Mouse (Mus musculus): ENCODE measurements around the gene Wdr38. TPM values are rescaled to one million over a fixed set of nuclear protein-coding genes. Genes with fewer than 3 reads are reported as not detected.

Gene Wdr38
- polyA plus RNA-seq, 1 experiment: 0.59 TPM

DNA sequence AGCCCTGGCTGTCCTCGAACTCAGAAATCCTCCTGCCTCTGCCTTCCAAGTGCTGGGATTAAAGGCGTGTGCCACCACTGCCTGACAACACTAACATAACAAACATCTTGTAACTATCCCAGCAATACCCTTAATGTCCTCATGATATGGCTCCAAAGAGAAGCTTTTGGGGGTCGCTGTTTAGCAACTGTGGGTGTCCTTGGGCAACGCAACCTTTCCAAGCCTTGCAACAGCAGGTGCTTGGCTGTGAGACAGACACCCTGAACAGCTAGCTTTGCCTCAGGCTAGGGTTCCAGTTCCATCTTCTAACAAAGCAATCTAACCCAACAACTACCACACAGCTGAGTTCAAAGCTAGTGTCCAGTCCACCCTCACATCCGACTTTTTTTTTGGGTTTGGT, 6.2 kb downstream of the Wdr38 start:
- Histone ChIP-seq H3K27me3 (replicated peaks; ENCODE audit: control insufficient read depth, insufficient read depth, low read length) (no peaks in the 10 kb centered on the region), H3K36me3 (ENCODE audit: control insufficient read depth, insufficient read depth, low read length) (no peaks in the 10 kb centered on the region; the same call in 1 of the 2 replicates), H3K27ac (ENCODE audit: insufficient read depth, low read depth, low read length) (no peak overlapping the region), H3K4me1 (ENCODE audit: control insufficient read depth, insufficient read depth, low read length) (peaks cover 12% of the 10 kb centered on the region), H3K4me3 (ENCODE audit: insufficient read depth, low read depth, low read length) (no peak overlapping the region)
- TF ChIP-seq POLR2A (IDR thresholded peaks at IDR 0.05; ENCODE audit: low read depth, low read length) (no peak), CTCF (conservative IDR thresholded peaks at IDR 0.05; ENCODE audit: insufficient read depth, insufficient read length, low read depth, low read length) (no peak)
- no peak for DNase-seq
- WGBS: 73% methylated on average over 5 of the region's 5 CpGs

DNA sequence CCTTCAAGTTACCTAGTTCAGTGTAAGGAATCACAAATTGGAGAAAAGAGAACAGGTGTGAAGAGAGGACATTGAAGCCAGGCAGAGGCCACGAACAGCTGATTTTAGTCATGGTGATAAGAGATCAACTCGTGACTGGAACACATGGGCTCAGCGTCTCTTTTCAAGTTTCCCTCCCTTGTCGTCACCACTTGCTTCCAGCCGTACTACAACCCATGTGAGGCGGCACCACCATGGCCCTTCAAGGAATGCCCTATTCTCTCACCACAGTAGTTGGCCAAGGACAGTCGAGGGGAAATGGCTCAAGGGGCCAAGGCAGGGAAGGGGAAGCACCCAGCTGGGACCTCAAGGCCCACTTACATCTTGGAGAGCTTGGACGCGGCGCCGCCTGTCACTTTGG, 7.1 kb downstream of the Wdr38 start:
- Histone ChIP-seq H3K4me1 (ENCODE audit: control insufficient read depth, insufficient read depth, low read length) (peaks cover 20% of the 10 kb centered on the region), H3K27me3 (replicated peaks; ENCODE audit: control insufficient read depth, insufficient read depth, low read length) (no peaks in the 10 kb centered on the region), H3K4me3 (ENCODE audit: insufficient read depth, low read depth, low read length) (peak overlapping the region; percentile 79), H3K27ac (ENCODE audit: insufficient read depth, low read depth, low read length) (no peak overlapping the region), H3K36me3 (ENCODE audit: control insufficient read depth, insufficient read depth, low read length) (no peaks in the 10 kb centered on the region; the same call in 1 of the 2 replicates)
- TF ChIP-seq CTCF (conservative IDR thresholded peaks at IDR 0.05; ENCODE audit: insufficient read depth, insufficient read length, low read depth, low read length): no peak
- TF ChIP-seq POLR2A (IDR thresholded peaks at IDR 0.05; ENCODE audit: low read depth, low read length): no peak
- peak; percentile 18 for DNase-seq
- under 1% methylated on average over 11 of the region's 11 CpGs for WGBS

DNA sequence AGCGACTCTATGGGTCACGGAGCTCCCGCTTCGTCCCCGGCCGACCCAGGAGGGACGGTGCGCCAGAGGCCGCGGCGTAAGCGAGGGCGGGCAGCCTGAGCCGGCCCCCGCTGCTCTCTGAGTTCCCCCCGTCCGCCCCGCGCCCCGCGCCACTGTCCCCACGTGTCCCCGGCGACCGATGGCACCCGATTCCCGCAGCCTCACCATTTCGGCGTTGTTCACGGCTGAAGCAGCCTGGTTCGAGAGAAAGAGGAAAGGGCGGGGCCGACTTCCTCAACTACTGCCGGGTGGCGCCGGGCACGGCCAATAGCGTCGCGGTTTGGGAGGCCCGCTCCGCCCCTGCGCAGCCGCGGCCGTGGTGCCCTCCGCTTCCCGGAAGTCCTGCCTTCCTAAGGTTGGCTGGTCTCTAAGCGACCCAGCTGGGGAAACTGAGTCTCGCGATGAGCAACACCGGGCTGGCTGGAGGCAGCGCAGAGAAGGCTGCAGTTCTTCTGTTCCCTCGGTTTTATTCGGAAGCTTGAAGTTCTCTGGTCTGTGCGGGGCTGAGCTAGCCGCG, 7.7 kb downstream of the Wdr38 start, which contains the start of gene Arpc5l:
Gene Arpc5l (plus strand): TSS at position 469 of the 556 bp plus-strand sequence.
- peak; percentile 95 for DNase-seq
- peaks cover 24% of the 10 kb centered on the region for H3K4me1 ChIP-seq (ENCODE audit: control insufficient read depth, insufficient read depth, low read length)
- H3K4me3 ChIP-seq (ENCODE audit: insufficient read depth, low read depth, low read length): peak within 1 kb of the TSS; percentile 79
- no peaks in the 10 kb centered on the region; the same call in 1 of the 2 replicates for H3K36me3 ChIP-seq (ENCODE audit: control insufficient read depth, insufficient read depth, low read length)
- peak; percentile 6 for TF ChIP-seq POLR2A (IDR thresholded peaks at IDR 0.05; ENCODE audit: low read depth, low read length)
- TF ChIP-seq CTCF (conservative IDR thresholded peaks at IDR 0.05; ENCODE audit: insufficient read depth, insufficient read length, low read depth, low read length): no peak
- WGBS: under 1% methylated on average over 58 of the region's 58 CpGs
- H3K27me3 ChIP-seq (replicated peaks; ENCODE audit: control insufficient read depth, insufficient read depth, low read length): no peaks in the 10 kb centered on the region
- peak within 1 kb of the TSS; percentile 22; the same call in 1 of the 2 replicates for H3K27ac ChIP-seq (ENCODE audit: insufficient read depth, low read depth, low read length)

DNA sequence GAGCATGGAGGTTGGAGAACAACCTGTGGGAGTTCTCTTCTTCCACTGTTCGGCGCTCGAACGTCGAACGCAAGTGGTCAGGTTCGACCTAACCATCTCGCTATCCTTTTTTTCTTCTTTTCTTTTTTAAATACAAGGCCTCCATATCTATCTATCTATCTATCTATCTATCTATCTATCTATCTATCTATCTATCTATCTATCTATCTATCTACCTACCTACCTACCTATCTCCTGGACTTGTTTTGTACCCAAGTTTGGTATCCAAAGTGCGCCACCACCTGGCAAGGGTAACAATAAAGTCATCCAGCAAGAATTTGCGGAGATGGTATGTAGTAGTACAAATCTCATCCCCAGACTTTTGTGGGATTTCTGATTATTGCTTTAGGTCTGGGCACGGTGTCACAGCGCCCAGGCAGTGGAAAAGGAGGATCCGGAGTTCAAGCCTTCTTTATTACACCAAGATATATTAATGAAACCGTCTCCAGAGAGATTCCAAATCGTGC, 8.4 kb downstream of the Wdr38 start, which contains the start of gene Rpl35:
Gene Rpl35 (minus strand): TSS at position 51 of the 506 bp plus-strand sequence.
- DNase-seq: peak; percentile 75
- peak within 1 kb of the TSS; percentile 22; the same call in 1 of the 2 replicates for H3K27ac ChIP-seq (ENCODE audit: insufficient read depth, low read depth, low read length)
- H3K27me3 ChIP-seq (replicated peaks; ENCODE audit: control insufficient read depth, insufficient read depth, low read length): no peaks in the 10 kb centered on the region
- TF ChIP-seq CTCF (conservative IDR thresholded peaks at IDR 0.05; ENCODE audit: insufficient read depth, insufficient read length, low read depth, low read length): 0 out of 2 replicates have a peak, but pooled peaks have one; percentile 14
- no peak for TF ChIP-seq POLR2A (IDR thresholded peaks at IDR 0.05; ENCODE audit: low read depth, low read length)
- 8% methylated on average over 15 of the region's 15 CpGs for WGBS
- peak within 1 kb of the TSS; percentile 79 for H3K4me3 ChIP-seq (ENCODE audit: insufficient read depth, low read depth, low read length)
- H3K4me1 ChIP-seq (ENCODE audit: control insufficient read depth, insufficient read depth, low read length): peaks cover 24% of the 10 kb centered on the region
- no peaks in the 10 kb centered on the region; the same call in 1 of the 2 replicates for H3K36me3 ChIP-seq (ENCODE audit: control insufficient read depth, insufficient read depth, low read length)

DNA sequence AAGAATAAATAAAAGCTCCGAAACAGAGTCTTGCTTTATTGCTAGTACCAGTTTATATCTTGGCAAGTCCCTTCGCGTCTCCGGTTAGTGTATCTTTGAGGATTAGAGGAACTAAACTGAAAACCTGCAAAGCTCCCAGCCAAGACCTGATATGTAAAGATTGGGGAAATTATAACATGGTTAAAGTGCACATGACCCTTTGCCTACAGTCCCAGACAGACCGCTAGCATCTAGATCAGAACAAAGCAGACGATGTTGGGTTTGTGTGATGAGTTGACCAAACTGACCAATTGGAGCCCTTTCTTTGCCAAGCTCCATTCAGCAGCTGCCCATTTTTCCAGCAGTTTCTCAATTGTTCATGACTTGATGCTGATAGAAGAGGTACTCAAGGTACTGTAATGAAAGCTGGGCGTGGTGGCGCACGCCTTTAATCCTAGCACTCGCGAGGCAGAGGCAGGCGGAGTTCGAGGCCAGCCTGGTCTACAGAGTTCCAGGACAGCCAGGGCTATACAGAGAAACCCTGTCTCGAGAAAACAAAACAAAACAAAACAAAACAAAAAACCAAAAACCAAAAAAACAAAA, 9.0 kb downstream of the Wdr38 start:
- H3K4me3 ChIP-seq (ENCODE audit: insufficient read depth, low read depth, low read length): no peak overlapping the region
- no peaks in the 10 kb centered on the region for H3K36me3 ChIP-seq (ENCODE audit: control insufficient read depth, insufficient read depth, low read length)
- H3K4me1 ChIP-seq (ENCODE audit: control insufficient read depth, insufficient read depth, low read length): peaks cover 24% of the 10 kb centered on the region
- WGBS: 89% methylated on average over 14 of the region's 14 CpGs
- no peaks in the 10 kb centered on the region for H3K27me3 ChIP-seq (replicated peaks; ENCODE audit: control insufficient read depth, insufficient read depth, low read length)
- no peak for DNase-seq
- H3K27ac ChIP-seq (ENCODE audit: insufficient read depth, low read depth, low read length): no peak overlapping the region
- TF ChIP-seq CTCF (conservative IDR thresholded peaks at IDR 0.05; ENCODE audit: insufficient read depth, insufficient read length, low read depth, low read length) (no peak), POLR2A (IDR thresholded peaks at IDR 0.05; ENCODE audit: low read depth, low read length) (no peak)

DNA sequence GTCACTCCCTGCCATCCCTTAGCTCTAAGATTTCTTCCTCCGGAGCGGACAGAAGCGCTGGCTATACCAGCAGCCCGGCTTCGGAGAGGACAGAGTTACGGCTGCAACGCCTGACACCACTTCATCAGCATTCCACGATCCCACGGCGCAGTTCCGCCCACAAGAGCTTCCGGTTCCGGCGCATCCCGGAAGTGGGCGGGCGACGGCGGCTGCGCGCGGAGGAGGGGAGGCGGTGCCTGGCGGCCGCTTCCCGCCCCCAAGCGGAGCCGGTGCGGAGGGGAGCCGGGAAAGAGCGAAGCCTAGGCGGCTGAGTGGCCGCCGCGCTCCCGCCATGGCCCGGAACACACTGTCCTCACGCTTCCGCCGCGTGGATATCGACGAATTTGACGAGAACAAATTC, 10.6 kb downstream of the Wdr38 start:
- Histone ChIP-seq H3K36me3 (ENCODE audit: control insufficient read depth, insufficient read depth, low read length) (no peaks in the 10 kb centered on the region), H3K4me1 (ENCODE audit: control insufficient read depth, insufficient read depth, low read length) (peaks cover 26% of the 10 kb centered on the region), H3K4me3 (ENCODE audit: insufficient read depth, low read depth, low read length) (peak overlapping the region; percentile 70), H3K27ac (ENCODE audit: insufficient read depth, low read depth, low read length) (peak overlapping the region; percentile 64), H3K27me3 (replicated peaks; ENCODE audit: control insufficient read depth, insufficient read depth, low read length) (no peaks in the 10 kb centered on the region)
- TF ChIP-seq POLR2A (IDR thresholded peaks at IDR 0.05; ENCODE audit: low read depth, low read length) (peak; percentile 80), CTCF (conservative IDR thresholded peaks at IDR 0.05; ENCODE audit: insufficient read depth, insufficient read length, low read depth, low read length) (no peak)
- DNase-seq: peak; percentile 96
- WGBS: under 1% methylated on average over 43 of the region's 44 CpGs

DNA sequence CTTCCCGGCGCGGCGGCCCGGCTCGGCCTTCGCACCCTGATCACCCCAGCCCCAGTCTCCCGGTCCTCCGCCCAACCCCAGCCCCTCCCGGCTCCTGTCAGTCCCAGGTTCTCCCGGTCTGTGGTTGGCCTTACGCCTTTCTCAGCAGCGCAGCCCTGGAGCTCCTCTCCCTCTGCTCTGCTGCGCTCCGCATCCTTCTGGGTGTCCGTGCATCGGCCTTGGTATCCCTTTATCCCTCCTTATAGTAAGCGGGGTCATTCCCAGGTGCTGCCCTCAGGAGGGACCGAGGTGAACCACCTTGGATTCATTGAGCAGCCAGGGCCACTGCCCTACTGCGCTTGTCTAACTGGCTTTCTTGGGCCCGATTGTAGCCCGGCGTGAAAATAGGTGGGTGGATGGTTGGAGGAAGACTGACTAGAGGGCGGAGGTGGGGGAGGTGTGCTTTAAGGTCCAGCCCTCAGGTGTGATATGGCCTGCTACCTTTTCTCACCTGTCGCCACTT, 11.1 kb downstream of the Wdr38 start:
- peaks cover 27% of the 10 kb centered on the region for H3K4me1 ChIP-seq (ENCODE audit: control insufficient read depth, insufficient read depth, low read length)
- TF ChIP-seq CTCF (conservative IDR thresholded peaks at IDR 0.05; ENCODE audit: insufficient read depth, insufficient read length, low read depth, low read length) (no peak), POLR2A (IDR thresholded peaks at IDR 0.05; ENCODE audit: low read depth, low read length) (no peak)
- peak overlapping the region; percentile 68 for H3K4me3 ChIP-seq (ENCODE audit: insufficient read depth, low read depth, low read length)
- peak overlapping the region; percentile 53 for H3K27ac ChIP-seq (ENCODE audit: insufficient read depth, low read depth, low read length)
- under 1% methylated on average over 25 of the region's 25 CpGs for WGBS
- H3K36me3 ChIP-seq (ENCODE audit: control insufficient read depth, insufficient read depth, low read length): no peaks in the 10 kb centered on the region
- DNase-seq: no peak
- H3K27me3 ChIP-seq (replicated peaks; ENCODE audit: control insufficient read depth, insufficient read depth, low read length): no peaks in the 10 kb centered on the region

All from kidney, adult 2 months (tissue).